Mouse (Mus musculus): Measurements from ENCODE around the gene Med27.
A peak's percentile ranks its signal among the peaks of the same experiment; 100 is the strongest.
"Not testable (repeated sequence)": the region's sequence is repeated elsewhere in the genome, so short reads cannot be mapped to it uniquely, and the experiment has no call there.

Med27 gene

GRCm38 (mm10) chr2:29520206-29520605 lies 173.6 kb downstream of the Med27 start:
- no peak for DNase-seq (ENCODE audit: low read depth)

GRCm38 (mm10) chr2:29521486-29521885 lies 174.9 kb downstream of the Med27 start:
- DNase-seq (ENCODE audit: low read depth), result no peak

DNA sequence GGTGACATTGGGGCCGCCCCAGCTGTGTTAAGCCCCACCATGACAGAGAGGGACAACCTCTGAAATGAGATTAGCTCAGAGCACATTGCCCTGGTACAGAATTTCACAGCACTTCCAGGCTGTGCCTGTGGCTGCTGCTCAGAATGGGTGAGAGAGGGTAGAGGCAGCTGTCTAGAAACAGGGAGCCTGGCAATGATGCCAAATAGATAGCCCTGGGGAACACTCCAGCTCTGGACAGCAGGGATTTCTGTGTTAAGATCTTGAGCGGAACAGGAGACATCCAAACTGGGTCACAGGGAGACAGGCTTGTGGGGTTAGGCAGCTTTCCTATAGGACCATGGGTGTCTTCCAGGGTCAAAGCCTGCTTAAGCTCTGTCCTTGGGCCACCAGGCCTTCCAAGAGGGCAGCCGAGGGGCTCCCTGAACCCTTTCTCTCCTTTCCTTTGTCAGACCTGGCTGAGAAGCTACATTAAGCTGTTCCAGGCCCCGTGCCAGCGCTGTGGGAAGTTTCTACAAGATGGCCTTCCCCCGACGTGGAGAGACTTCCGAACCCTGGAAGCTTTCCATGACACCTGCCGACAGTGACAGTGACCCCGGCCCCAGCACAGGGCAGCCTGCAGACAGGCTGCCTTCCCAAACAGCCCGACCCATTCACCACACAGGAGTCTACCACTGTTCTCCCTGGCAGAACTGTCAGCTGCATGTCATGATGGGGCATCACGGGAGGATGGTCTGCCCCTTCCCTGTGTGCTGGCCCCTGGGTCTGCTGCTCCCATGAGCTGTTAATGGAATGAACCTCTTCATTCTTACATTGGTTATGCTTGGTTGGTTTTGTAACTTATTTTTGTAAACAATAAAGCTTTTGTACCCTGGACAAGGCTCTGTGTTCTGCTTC lies 177.5 kb downstream of the Med27 start:
- no peak for DNase-seq (ENCODE audit: low read depth)

- no peak for DNase-seq (ENCODE audit: low read depth)
These were observed 178.7 kb downstream of the Med27 start for GRCm38 (mm10) chr2:29525273-29525805.

- DNase-seq (ENCODE audit: low read depth), result no peak
These were observed 179.6 kb downstream of the Med27 start for GRCm38 (mm10) chr2:29526266-29526665.

GRCm38 (mm10) chr2:29527480-29527879 lies 180.9 kb downstream of the Med27 start:
- DNase-seq (ENCODE audit: low read depth), result not testable (repeated sequence)

GRCm38 (mm10) chr2:29528811-29529210 lies 182.2 kb downstream of the Med27 start:
- DNase-seq (ENCODE audit: low read depth), result no peak

DNA sequence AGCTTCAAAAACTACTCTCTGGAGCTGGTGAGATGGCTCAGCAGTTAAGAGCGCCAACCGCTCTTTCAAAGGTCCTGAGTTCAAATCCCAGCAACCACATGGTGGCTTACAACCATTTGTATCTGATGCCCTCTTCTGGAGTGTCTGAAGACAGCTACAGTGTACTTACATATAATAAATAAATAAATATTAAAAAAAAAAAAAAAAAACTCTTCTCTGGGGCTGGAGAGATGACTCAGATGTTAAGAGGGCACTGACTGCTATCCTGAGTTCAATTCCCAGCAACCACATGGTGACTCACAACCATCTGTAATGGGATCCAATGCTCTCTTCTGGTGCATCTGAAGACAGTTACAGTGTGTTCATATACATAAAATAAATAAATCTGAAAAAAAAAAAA lies 183.2 kb downstream of the Med27 start:
- DNase-seq (ENCODE audit: low read depth), result not testable (repeated sequence)

DNA sequence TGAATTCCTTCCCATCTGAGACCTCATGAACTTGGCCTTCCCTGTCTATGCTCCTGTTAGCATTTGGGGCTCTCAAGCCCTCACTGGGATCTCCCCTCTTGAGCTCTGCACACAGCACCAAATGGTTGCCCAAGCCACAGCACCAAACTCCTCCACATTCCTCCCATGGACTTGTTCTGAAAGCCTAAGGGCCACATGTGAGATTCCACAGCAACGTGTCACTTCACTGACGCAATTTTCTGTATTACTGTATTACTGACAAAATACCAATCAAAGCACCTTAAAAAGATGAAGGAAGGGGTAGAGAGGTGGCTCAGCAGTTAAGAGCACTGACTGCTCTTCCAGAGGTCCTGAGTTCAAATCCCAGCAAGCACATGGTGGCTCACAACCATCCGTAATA lies 185.6 kb downstream of the Med27 start:
- no peak for DNase-seq (ENCODE audit: low read depth)

GRCm38 (mm10) chr2:29532921-29533320 lies 186.3 kb downstream of the Med27 start:
- no peak for DNase-seq (ENCODE audit: low read depth)

DNA sequence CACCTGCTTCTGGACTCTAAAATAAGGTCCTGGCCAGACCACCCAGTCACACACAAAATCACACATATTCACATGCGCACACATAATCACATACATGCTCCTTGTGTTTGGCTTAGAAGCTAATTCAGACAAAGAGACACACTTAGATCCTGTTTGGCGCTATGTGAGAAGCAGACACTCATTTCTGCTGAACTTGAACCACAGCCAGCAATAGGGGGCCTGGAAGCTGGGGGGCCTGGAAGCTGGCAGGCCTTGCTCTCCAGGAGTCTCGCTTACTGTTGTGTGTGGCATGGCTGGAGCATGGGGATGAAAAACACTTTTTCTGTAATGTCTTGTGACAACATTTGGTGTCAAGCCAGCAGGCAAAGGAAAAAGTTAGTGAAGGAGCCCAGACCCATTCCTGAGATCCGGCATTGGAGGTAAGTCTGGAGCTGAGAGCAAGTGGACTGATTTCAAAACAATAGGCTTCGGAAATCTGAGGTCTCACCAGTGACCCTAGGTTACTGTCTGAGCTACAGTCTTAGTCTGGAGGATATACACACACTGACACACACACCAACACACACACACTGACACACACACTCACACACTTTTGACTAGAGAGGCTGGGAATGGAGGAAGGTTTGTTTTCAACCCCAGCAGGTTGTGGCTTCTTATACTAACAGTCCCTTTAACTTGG lies 189.1 kb downstream of the Med27 start:
- no peak for DNase-seq (ENCODE audit: low read depth)

- no peak for DNase-seq (ENCODE audit: low read depth)
These were observed 189.9 kb downstream of the Med27 start for GRCm38 (mm10) chr2:29536481-29536880.

DNA sequence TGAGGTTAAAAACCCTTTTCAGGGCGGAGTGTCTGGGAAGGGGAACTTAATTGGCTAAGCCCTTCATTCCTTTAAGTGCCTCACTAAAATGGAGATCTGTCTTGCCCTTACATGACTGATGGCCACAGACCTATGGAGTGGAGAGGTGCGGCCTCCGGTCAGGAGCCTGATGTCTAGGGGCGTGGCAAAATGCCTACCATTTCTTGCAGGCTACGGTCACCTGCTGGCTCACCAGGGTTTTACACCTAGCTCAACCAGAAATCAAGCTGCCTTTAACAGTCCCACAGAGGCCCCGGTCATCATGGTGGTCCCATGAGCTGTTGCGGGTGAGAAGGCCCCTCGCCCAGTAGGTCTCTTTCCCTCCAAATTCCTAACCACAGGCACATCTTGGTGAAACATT lies 190.7 kb downstream of the Med27 start:
- no peak for DNase-seq (ENCODE audit: low read depth)

DNA sequence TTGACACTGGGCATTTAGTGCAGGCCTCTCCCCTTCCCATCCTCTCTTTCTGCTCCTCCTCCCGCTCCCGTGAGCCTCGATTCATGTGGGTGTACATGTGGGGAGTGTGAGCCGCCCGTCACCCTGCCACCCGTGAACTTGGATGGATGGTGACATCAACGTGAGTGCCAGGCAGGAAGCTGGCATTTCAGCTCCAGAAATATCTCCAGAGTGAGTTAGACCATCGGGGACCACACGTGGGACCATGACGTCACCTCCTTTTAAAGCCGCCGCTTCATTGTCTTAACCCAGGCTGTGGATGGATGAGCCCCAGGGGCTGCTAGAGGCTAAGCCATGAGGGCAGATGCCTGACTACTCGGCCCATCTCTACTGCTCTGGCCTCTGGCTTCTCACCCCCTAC lies 195.4 kb downstream of the Med27 start:
- DNase-seq (ENCODE audit: low read depth), result no peak

GRCm38 (mm10) chr2:29546571-29546970 lies 200.0 kb downstream of the Med27 start:
- no peak for DNase-seq (ENCODE audit: low read depth)

DNA sequence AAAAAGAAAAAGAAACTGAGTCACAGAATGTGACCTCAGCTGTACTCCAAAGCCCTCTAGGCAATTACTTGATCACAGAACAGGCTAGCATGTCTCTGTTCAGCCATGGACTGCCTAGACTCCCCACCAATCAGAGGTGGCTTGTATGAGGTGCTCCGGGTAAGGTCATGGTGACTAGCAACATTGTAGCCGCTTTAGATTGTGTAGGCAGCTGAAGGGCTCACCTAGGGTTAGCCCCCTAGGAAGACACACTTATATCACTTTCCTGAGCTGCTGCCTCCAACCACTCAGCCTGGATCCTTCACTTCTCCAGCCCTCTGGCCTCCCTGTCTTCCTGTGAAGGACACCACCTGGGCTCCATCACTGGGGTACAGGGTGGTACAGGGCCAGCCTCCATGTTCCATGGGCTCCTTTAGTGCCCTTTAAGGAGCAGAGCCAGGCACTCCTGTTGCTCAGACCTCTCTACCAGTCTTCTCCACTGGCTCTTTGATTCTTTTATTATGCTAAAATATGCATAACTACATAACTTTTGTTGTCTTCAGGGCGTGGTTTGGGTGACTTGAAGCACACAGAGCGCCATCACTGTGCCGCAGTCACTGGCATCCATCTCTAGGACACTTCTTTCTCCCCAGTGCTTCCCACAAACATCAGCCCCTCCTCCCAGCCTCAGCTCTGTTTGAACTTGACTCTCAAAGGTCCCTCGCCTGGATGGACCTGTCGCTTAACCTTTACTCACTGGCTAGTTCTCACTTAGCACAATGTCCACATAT lies 205.4 kb downstream of the Med27 start:
- DNase-seq (ENCODE audit: low read depth), result no peak

DNA sequence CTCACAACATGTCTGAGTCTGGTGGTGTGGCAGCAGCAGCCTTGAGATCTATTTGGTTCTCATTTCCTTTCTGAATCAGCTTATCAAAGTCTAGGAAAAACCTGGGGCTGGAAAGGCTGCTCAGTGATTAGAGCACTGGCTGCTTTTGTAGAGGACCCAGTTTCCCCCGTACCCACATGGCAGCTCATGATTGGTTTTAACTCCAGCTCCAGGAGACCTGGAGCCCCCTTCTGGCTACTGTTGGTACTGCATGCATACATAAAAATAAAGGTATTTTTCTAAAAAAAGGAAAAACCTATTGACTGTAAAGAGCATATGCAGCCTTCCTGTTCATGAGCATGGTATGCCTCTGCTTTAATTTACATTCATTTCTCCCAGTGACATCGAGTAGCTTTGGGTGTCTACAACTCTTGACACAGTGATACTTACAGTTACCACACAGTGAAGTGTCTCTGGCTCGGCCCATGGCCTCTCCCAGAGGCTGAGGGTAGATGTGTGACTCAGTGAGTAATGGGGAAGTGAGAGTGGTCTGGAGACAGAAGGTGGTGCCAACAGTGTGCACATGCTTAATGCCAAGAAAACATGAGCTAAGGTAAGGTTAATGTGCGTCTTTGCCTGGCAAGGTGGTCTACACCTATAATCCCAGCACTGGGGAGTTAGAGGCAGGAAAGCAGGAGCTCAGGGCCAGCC lies 207.5 kb downstream of the Med27 start:
- peak; percentile 68 for DNase-seq (ENCODE audit: low read depth)

GRCm38 (mm10) chr2:29558561-29558960 lies 211.9 kb downstream of the Med27 start:
- DNase-seq (ENCODE audit: low read depth), result no peak

DNA sequence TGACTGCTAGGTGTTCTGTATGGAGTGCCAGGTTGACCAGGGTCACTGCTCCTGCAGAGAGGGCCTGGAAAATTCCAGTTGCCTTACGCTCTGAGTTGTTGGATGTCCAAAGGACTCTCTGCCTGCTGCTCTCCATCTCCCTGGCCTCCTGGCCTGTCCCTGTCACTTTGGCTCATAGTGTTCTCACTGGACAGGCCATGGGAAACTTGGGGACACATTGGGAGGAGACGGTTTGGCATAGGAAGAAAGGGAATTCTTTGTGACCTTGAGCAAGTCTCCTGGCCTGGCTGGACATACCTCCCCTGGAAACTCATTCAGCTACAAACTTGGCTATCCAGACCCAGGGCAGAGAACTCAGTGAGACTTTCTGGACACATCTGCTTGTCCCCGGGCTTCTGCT lies 213.3 kb downstream of the Med27 start:
- DNase-seq (ENCODE audit: low read depth), result no peak

- DNase-seq (ENCODE audit: low read depth), result no peak
These were observed 214.8 kb downstream of the Med27 start for GRCm38 (mm10) chr2:29561468-29561867.

DNA sequence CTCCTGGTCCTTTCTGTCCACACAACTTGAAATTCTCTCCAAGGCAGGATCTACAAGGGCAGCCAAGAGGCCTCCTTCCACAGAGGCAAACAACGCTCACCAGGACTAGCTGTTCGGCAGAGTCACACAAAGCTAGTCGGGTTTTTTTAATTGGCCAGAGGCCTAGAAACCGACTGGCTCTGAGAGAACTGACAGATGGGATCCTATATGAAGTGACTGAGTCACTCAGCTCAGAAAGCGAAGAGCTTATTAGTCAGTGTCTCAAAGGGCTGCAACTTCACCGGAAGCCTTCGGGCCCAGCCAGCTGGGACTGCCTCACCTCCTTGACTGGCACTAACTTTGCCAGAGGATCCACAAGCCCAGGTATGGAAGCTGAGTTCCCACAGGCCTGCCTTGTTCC lies 217.4 kb downstream of the Med27 start:
- no peak for DNase-seq (ENCODE audit: low read depth)
